Mouse (Mus musculus) CH12.LX (cell line): ENCODE results near the gene Ebf1. TPM values are rescaled to one million over a fixed set of nuclear protein-coding genes. Genes with fewer than 3 reads are reported as not detected.
A peak's percentile ranks its signal among the peaks of the same experiment; 100 is the strongest.

Experiments
- DNase-seq: peaks from one replicate; pipeline ENCODE4 v3.0.0-alpha.2; 2013; ENCODE audit errors: extremely low read depth
- H3K27ac ChIP-seq: 2 replicates; pipeline ENCODE4 v1.5.1; 2012; ENCODE audit warnings: low read depth, mild to moderate bottlenecking, control low read depth, moderate library complexity; ENCODE audit not compliant: insufficient read depth
- H3K27me3 ChIP-seq: replicated peaks from 2 replicates; pipeline ENCODE3; 2012; ENCODE audit warnings: inconsistent platforms
- H3K36me3 ChIP-seq, 2 experiments: replicated peaks in 1 of 2; 2 replicates each; pipeline versions ENCODE3 to v1.6.1; 2012; ENCODE audit warnings: inconsistent platforms in 1 of 2, low read length in 1 of 2, mild to moderate bottlenecking in 1 of 2, mixed read lengths in 1 of 2, moderate library complexity in 1 of 2; ENCODE audit not compliant: control insufficient read depth in 1 of 2, insufficient read depth in 1 of 2
- H3K4me1 ChIP-seq, 2 experiments: 2 replicates each; pipeline ENCODE4 v1.6.1; 2012; ENCODE audit warnings: inconsistent platforms in 1 of 2, moderate library complexity in 1 of 2; ENCODE audit not compliant: insufficient read depth in 2 of 2, control insufficient read depth in 1 of 2
- H3K4me2 ChIP-seq: 2 replicates; pipeline ENCODE4 v1.6.1; 2012; ENCODE audit warnings: low read depth, mild to moderate bottlenecking, control low read depth; ENCODE audit not compliant: poor library complexity, insufficient read depth, severe bottlenecking
- H3K4me3 ChIP-seq, 3 experiments: fragments of 150-350 bp in 1 of 3; sonication (generic) in 1 of 3; replicated peaks in 1 of 3; 2 replicates each; pipeline versions ENCODE3 to v1.5.1; 2011 to 2012; ENCODE audit warnings: low read depth in 2 of 3, low read length in 2 of 3, mild to moderate bottlenecking in 2 of 3, moderate library complexity in 2 of 3, control low read depth in 1 of 3, improper control_type of control experiment in 1 of 3, inconsistent platforms in 1 of 3, mixed read lengths in 1 of 3; ENCODE audit not compliant: poor library complexity in 1 of 3
- H3K79me2 ChIP-seq: replicated peaks from 2 replicates; pipeline ENCODE4 v1.6.1; 2012; ENCODE audit warnings: mild to moderate bottlenecking, moderate library complexity; ENCODE audit not compliant: control insufficient read depth, poor library complexity, insufficient read depth, severe bottlenecking; ENCODE audit errors: extremely low read depth
- H3K9ac ChIP-seq: 2 replicates; pipeline ENCODE4 v1.6.1; 2012; ENCODE audit warnings: low read depth, mild to moderate bottlenecking, control low read depth, moderate library complexity; ENCODE audit not compliant: insufficient read depth
- H3K9me3 ChIP-seq: replicated peaks from 2 replicates; pipeline ENCODE3; 2012; ENCODE audit warnings: low read length, inconsistent platforms, mixed read lengths
- BHLHE40 ChIP-seq: IDR thresholded peaks from 2 replicates; pipeline ENCODE4 v1.6.1; 2011; ENCODE audit warnings: mild to moderate bottlenecking, low read depth, low read length, improper control_type of control experiment
- CHD1 ChIP-seq: IDR thresholded peaks from 2 replicates; pipeline ENCODE4 v1.6.1; 2012; ENCODE audit warnings: low read depth, low read length, improper control_type of control experiment, inconsistent platforms
- CHD2 ChIP-seq: IDR thresholded peaks from 2 replicates; pipeline ENCODE4 v1.6.1; 2011; ENCODE audit warnings: low read length, improper control_type of control experiment
- CTCF ChIP-seq, 2 experiments: IDR thresholded peaks in 1 of 2; conservative IDR thresholded peaks in 1 of 2; 2 replicates each; pipeline ENCODE4 v1.5.1; 2011 to 2012; ENCODE audit warnings: low read depth in 2 of 2, low read length in 2 of 2, improper control_type of control experiment in 1 of 2, inconsistent platforms in 1 of 2, mild to moderate bottlenecking in 1 of 2, moderate library complexity in 1 of 2
- E2F4 ChIP-seq: IDR thresholded peaks from 2 replicates; pipeline ENCODE4 v1.6.1; 2011; ENCODE audit warnings: low read depth, low read length, improper control_type of control experiment; ENCODE audit not compliant: insufficient replicate concordance
- ELF1 ChIP-seq: IDR thresholded peaks from 2 replicates; pipeline ENCODE4 v1.6.1; 2014; ENCODE audit warnings: low read depth, mild to moderate bottlenecking, inconsistent platforms, low read length, improper control_type of control experiment
- EP300 ChIP-seq: IDR thresholded peaks from 2 replicates; pipeline ENCODE4 v1.6.1; 2011; ENCODE audit warnings: low read length, improper control_type of control experiment
- ETS1 ChIP-seq: conservative IDR thresholded peaks from 2 replicates; pipeline ENCODE4 v1.6.1; 2012; ENCODE audit warnings: low read depth, mild to moderate bottlenecking, inconsistent platforms, low read length, improper control_type of control experiment, moderate library complexity
- GABPA ChIP-seq: IDR thresholded peaks from 2 replicates; pipeline ENCODE4 v1.6.1; 2012; ENCODE audit warnings: low read depth, low read length, improper control_type of control experiment, inconsistent platforms; ENCODE audit not compliant: insufficient replicate concordance
- HCFC1 ChIP-seq: IDR thresholded peaks from 2 replicates; pipeline ENCODE4 v1.6.1; 2012; ENCODE audit warnings: low read depth, mild to moderate bottlenecking, inconsistent platforms, low read length, improper control_type of control experiment
- IRF4 ChIP-seq: IDR thresholded peaks from 2 replicates; pipeline ENCODE4 v1.6.1; 2014; ENCODE audit warnings: low read depth, mild to moderate bottlenecking, inconsistent platforms, low read length, improper control_type of control experiment
- JUN ChIP-seq: IDR thresholded peaks from 2 replicates; pipeline ENCODE4 v1.6.1; 2011; ENCODE audit warnings: low read depth, mild to moderate bottlenecking, low read length, improper control_type of control experiment, moderate library complexity; ENCODE audit not compliant: insufficient read depth
- JUND ChIP-seq: conservative IDR thresholded peaks from 2 replicates; pipeline ENCODE4 v1.6.1; 2011; ENCODE audit warnings: low read depth, low read length, improper control_type of control experiment
- KAT2A ChIP-seq: IDR thresholded peaks from 2 replicates; pipeline ENCODE4 v1.6.1; 2012; ENCODE audit warnings: low read length, improper control_type of control experiment, inconsistent platforms; ENCODE audit not compliant: insufficient replicate concordance
- MAFK ChIP-seq: IDR thresholded peaks from 2 replicates; pipeline ENCODE4 v1.6.1; 2011; ENCODE audit warnings: low read length, improper control_type of control experiment; ENCODE audit not compliant: insufficient replicate concordance
- MAX ChIP-seq: IDR thresholded peaks from 2 replicates; pipeline ENCODE4 v1.6.1; 2011; ENCODE audit warnings: low read length, improper control_type of control experiment
- MAZ ChIP-seq: IDR thresholded peaks from 2 replicates; pipeline ENCODE4 v1.6.1; 2012; ENCODE audit warnings: low read depth, mild to moderate bottlenecking, inconsistent platforms, low read length, improper control_type of control experiment, moderate library complexity
- MEF2A ChIP-seq: IDR thresholded peaks from 2 replicates; pipeline ENCODE4 v1.6.1; 2014; ENCODE audit warnings: low read depth, mild to moderate bottlenecking, inconsistent platforms, low read length, improper control_type of control experiment, borderline replicate concordance
- MXI1 ChIP-seq: IDR thresholded peaks from 2 replicates; pipeline ENCODE4 v1.6.1; 2011; ENCODE audit warnings: mild to moderate bottlenecking, low read depth, low read length, improper control_type of control experiment
- MYC ChIP-seq: IDR thresholded peaks from 2 replicates; pipeline ENCODE4 v1.6.1; 2011; ENCODE audit warnings: low read depth, mild to moderate bottlenecking, improper control_type of control experiment, low read length
- NELFE ChIP-seq: IDR thresholded peaks from 2 replicates; pipeline ENCODE4 v1.6.1; 2011; ENCODE audit warnings: low read depth, low read length, improper control_type of control experiment
- NRF1 ChIP-seq: IDR thresholded peaks from 2 replicates; pipeline ENCODE4 v1.6.1; 2014; ENCODE audit warnings: low read depth, mild to moderate bottlenecking, inconsistent platforms, low read length, improper control_type of control experiment, moderate library complexity
- PAX5 ChIP-seq: IDR thresholded peaks from 2 replicates; pipeline ENCODE4 v1.6.1; 2012; ENCODE audit warnings: low read length, inconsistent platforms, mixed read lengths
- POLR2A ChIP-seq: IDR thresholded peaks from 2 replicates; pipeline ENCODE4 v1.6.1; 2011; ENCODE audit warnings: low read depth, mild to moderate bottlenecking, improper control_type of control experiment, low read length
- POLR2AphosphoS2 ChIP-seq: IDR thresholded peaks from 2 replicates; pipeline ENCODE4 v1.6.1; 2011; ENCODE audit warnings: low read depth, low read length, improper control_type of control experiment
- RAD21 ChIP-seq: IDR thresholded peaks from 2 replicates; pipeline ENCODE4 v1.6.1; 2011; ENCODE audit warnings: low read depth, mild to moderate bottlenecking, low read length, improper control_type of control experiment, moderate library complexity
- RCOR1 ChIP-seq: conservative IDR thresholded peaks from 2 replicates; pipeline ENCODE4 v1.6.1; 2012; ENCODE audit warnings: low read depth, mild to moderate bottlenecking, inconsistent platforms, low read length, improper control_type of control experiment
- SIN3A ChIP-seq: IDR thresholded peaks from 2 replicates; pipeline ENCODE4 v1.6.1; 2012; ENCODE audit warnings: low read length, improper control_type of control experiment, inconsistent platforms
- SMC3 ChIP-seq: IDR thresholded peaks from 2 replicates; pipeline ENCODE4 v1.6.1; 2011; ENCODE audit warnings: low read depth, low read length, improper control_type of control experiment
- TBP ChIP-seq: conservative IDR thresholded peaks from 2 replicates; pipeline ENCODE4 v1.6.1; 2011; ENCODE audit warnings: low read depth, low read length, improper control_type of control experiment
- TCF12 ChIP-seq: IDR thresholded peaks from 2 replicates; pipeline ENCODE4 v1.6.1; 2014; ENCODE audit warnings: low read depth, mild to moderate bottlenecking, inconsistent platforms, low read length, improper control_type of control experiment
- UBTF ChIP-seq: IDR thresholded peaks from 2 replicates; pipeline ENCODE4 v1.6.1; 2012; ENCODE audit warnings: low read depth, mild to moderate bottlenecking, inconsistent platforms, low read length, improper control_type of control experiment, moderate library complexity
- USF1 ChIP-seq: IDR thresholded peaks from 2 replicates; pipeline ENCODE4 v1.6.1; 2014; ENCODE audit warnings: low read depth, mild to moderate bottlenecking, inconsistent platforms, low read length, improper control_type of control experiment
- USF2 ChIP-seq: conservative IDR thresholded peaks from 2 replicates; pipeline ENCODE4 v1.6.1; 2011; ENCODE audit warnings: low read depth, low read length, improper control_type of control experiment
- ZC3H11A ChIP-seq: IDR thresholded peaks from 2 replicates; pipeline ENCODE4 v1.6.1; 2012; ENCODE audit warnings: low read depth, mild to moderate bottlenecking, inconsistent platforms, low read length, improper control_type of control experiment
- ZKSCAN1 ChIP-seq: IDR thresholded peaks from 2 replicates; pipeline ENCODE4 v1.6.1; 2012; ENCODE audit warnings: low read depth, inconsistent platforms, low read length, improper control_type of control experiment, borderline replicate concordance
- ZMIZ1 ChIP-seq: IDR thresholded peaks from 2 replicates; pipeline ENCODE4 v1.6.1; 2012; ENCODE audit warnings: low read depth, mild to moderate bottlenecking, inconsistent platforms, low read length, improper control_type of control experiment
- ZNF384 ChIP-seq: IDR thresholded peaks from 2 replicates; pipeline ENCODE4 v1.6.1; 2012; ENCODE audit warnings: low read depth, low read length, improper control_type of control experiment, inconsistent platforms
- dilution Hi-C: fragments of 300-500 bp; cut with MboI; formaldehyde crosslinking; loops from 2 replicates; pipeline ENCODE4 v1.14.3; 2020; ENCODE audit warnings: low sequenced_read_pairs; ENCODE audit not compliant: extremely low pct_unique_long_range_greater_than_20kb, extremely low pct_ligation_motif_present
- in situ Hi-C: fragments of 300-500 bp; cut with MboI; formaldehyde crosslinking; loops from 3 replicates; pipeline ENCODE4 v1.14.3; 2019; ENCODE audit warnings: low sequenced_read_pairs, low pct_ligation_motif_present, low pct_unique_long_range_greater_than_20kb, mixed read lengths
- polyA plus RNA-seq: library from polyadenylated mRNA; unstranded; fragments of >175 nt; gene quantifications from 2 replicates; pipeline ENCODE4 v1.2.1, GENCODE M21; 2012; ENCODE audit warnings: low read depth; ENCODE audit not compliant: insufficient read length
- total RNA-seq, 2 experiments: library from RNA; depleted of rRNA; stranded (reverse); fragments of 300-350 nt in 1 of 2; fragments of >200 nt in 1 of 2; gene quantifications; 2 replicates each; pipeline ENCODE4 v1.2.3; 2012 to 2014

Gene Ebf1
- total and polyA plus RNA-seq, 3 experiments, result 37.8 to 60.7 (median 42.8) TPM

DNA sequence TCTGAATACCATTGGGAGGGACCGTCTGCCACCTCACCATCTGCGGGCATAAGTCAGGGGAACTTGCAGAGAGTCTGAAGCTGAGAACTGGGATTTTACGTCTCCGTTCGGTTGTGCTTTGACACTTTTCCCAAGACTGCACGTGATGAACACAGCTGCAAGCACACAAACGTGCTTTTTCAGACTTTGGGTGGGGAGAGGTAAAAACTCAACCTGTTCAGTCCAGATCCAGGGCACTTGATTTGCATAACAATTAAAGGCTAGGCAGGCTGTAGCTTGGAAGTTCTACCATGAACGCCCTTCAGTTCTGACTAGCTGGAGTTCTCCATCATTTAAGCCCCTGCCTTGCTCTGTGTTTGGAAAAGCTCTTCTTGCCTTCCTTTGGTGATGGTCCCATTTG is 246.8 kb downstream of the Ebf1 start:
- DNase-seq, result no peak
- Histone ChIP-seq H3K4me3 (no peak overlapping the region), H3K27ac (no peak overlapping the region), H3K9ac (no peak overlapping the region), H3K9me3 (no peaks in the 10 kb centered on the region), H3K27me3 (no peaks in the 10 kb centered on the region), H3K79me2 (peaks cover 15% of the 10 kb centered on the region), H3K4me2 (no peak overlapping the region), H3K36me3 (peaks cover 0 to 62% of the 10 kb centered on the region in 2 experiments), H3K4me1 (peaks cover 13 to 83% of the 10 kb centered on the region in 2 experiments)
- dilution Hi-C loops, result no loop called here
- TF ChIP-seq ETS1 (peak; percentile 51), GABPA (no peak), RCOR1 (no peak), CHD1 (no peak), JUND (no peak), SIN3A (no peak), UBTF (no peak), MXI1 (no peak), NELFE (no peak), KAT2A (no peak), NRF1 (no peak), MAFK (no peak), CTCF (conservative IDR thresholded peaks at IDR 0.05 in 1 of 2, IDR thresholded peaks at IDR 0.05 in 1 of 2; ENCODE audit: low read depth in 2 of 2, low read length in 2 of 2) (no peak), POLR2AphosphoS2 (no peak), CHD2 (peak; percentile 18; the same call in 1 of the 2 replicates), JUN (no peak), ZKSCAN1 (no peak), E2F4 (no peak), TBP (no peak), USF1 (no peak), RAD21 (no peak), MAZ (no peak), IRF4 (peak; percentile 37), MYC (no peak), BHLHE40 (peak; percentile 92), ELF1 (no peak), PAX5 (no peak), TCF12 (0 out of 2 replicates have a peak, but pooled peaks have one; percentile 17), MAX (peak; percentile 50), HCFC1 (no peak), EP300 (peak; percentile 43; the same call in 1 of the 2 replicates), POLR2A (no peak), ZC3H11A (no peak), ZMIZ1 (no peak), SMC3 (no peak; the same call in 1 of the 2 replicates), ZNF384 (no peak), USF2 (no peak), MEF2A (no peak)
- in situ Hi-C loops, result no loop called here
